Mouse (Mus musculus) heart, postnatal 0 days (tissue): ENCODE measurements around the gene Smarcc1. TPM values are rescaled to one million over a fixed set of nuclear protein-coding genes. Genes with fewer than 3 reads are reported as not detected.

Experiments
- ATAC-seq: fragments of 200-750 bp; cut with Nextera tagmentation; 2 replicates; pipeline ENCODE4 v1.8.0; 2017; ENCODE audit warnings: low read depth, moderate number of reproducible peaks, moderate library complexity; ENCODE audit not compliant: insufficient read depth
- DNase-seq: peaks from one replicate; pipeline ENCODE4 v3.0.0-alpha.2; 2016; ENCODE audit warnings: low spot score
- H3K27ac ChIP-seq: fragments of 300-500 bp; sonication (generic); 2 replicates; pipeline ENCODE4 v1.5.1; 2014; ENCODE audit warnings: low read depth, mild to moderate bottlenecking
- H3K27me3 ChIP-seq: fragments of 300-500 bp; sonication (generic); 2 replicates; pipeline ENCODE4 v1.6.1; 2014; ENCODE audit warnings: low read length, mixed read lengths; ENCODE audit not compliant: control insufficient read depth, insufficient read depth
- H3K36me3 ChIP-seq: fragments of 300-500 bp; sonication (generic); replicated peaks from 2 replicates; pipeline ENCODE4 v1.6.1; 2014; ENCODE audit warnings: low read length, mixed read lengths; ENCODE audit not compliant: control insufficient read depth, insufficient read depth
- H3K4me1 ChIP-seq: fragments of 300-500 bp; sonication (generic); 2 replicates; pipeline ENCODE4 v1.6.1; 2014; ENCODE audit warnings: antibody characterized with exemption; ENCODE audit not compliant: control insufficient read depth, insufficient read depth
- H3K4me2 ChIP-seq: fragments of 300-500 bp; sonication (generic); 2 replicates; pipeline ENCODE4 v1.6.1; 2014; ENCODE audit warnings: low read depth, mild to moderate bottlenecking, low read length, moderate library complexity
- H3K4me3 ChIP-seq: fragments of 300-500 bp; sonication (generic); 2 replicates; pipeline ENCODE4 v1.5.1; 2014; ENCODE audit warnings: low read depth, low read length
- H3K9ac ChIP-seq: fragments of 300-500 bp; sonication (generic); replicated peaks from 2 replicates; pipeline ENCODE4 v1.6.1; 2014; ENCODE audit warnings: low read depth, low read length, mixed read lengths
- H3K9me3 ChIP-seq: fragments of 300-500 bp; sonication (generic); replicated peaks from 2 replicates; pipeline ENCODE4 v1.6.1; 2016; ENCODE audit warnings: low read length; ENCODE audit not compliant: control insufficient read depth
- CTCF ChIP-seq: IDR thresholded peaks from 2 replicates; pipeline ENCODE4 v1.5.1; 2016; ENCODE audit warnings: antibody characterized with exemption, control low read depth, low read depth
- EP300 ChIP-seq: IDR thresholded peaks from 2 replicates; pipeline ENCODE4 v1.6.1; 2016; ENCODE audit warnings: antibody characterized with exemption, low read depth
- WGBS: fragments of 180-500 bp; shearing (Covaris S2); extraction: QIAGEN DNeasy Blood & Tissue Kit; methylation state at CpG from one replicate; pipeline ENCODE4 v1.1.7; 2014; 5-methylcytosine and 5-hydroxymethylcytosine counted together
- polyA plus RNA-seq: library from polyadenylated mRNA; unstranded; fragments of >200 nt; fragmentation: Nextera tagmentation; extraction: Ambion mirVana; gene quantifications from 2 replicates; pipeline ENCODE4 v1.2.1, GENCODE M21; 2015
- total RNA-seq: library from RNA; depleted of rRNA; stranded (reverse); fragments of >200 nt; gene quantifications from 2 replicates; pipeline ENCODE4 v1.2.3, GENCODE M21; 2014; ENCODE audit warnings: low replicate concordance

Gene Smarcc1
- total and polyA plus RNA-seq, 2 experiments from 2014 or later, result 28.3 to 32.3 TPM

DNA sequence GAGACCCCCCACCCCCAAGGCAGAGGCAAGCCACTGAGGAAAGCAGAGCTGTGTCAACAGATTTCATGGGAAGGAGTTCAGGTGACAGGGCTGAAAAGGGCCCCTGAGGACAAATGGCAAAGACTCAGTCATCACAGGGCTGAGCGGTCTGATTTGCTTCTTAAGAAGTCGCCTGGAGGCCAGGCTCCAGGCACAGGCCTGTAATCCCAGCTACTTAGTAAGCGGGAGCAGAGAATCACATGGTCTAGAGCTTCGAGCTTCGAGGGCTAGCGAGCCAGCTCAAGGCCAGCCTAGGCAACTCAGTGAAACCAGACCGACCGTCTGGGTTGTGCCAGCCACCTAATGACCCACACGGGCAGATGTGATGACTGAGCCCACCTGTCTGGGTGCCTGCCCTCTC lies 147.5 kb downstream of the Smarcc1 start:
- Histone ChIP-seq H3K4me3 (no peak overlapping the region), H3K27ac (no peak overlapping the region), H3K9ac (no peak overlapping the region), H3K9me3 (no peaks in the 10 kb centered on the region), H3K4me2 (no peak overlapping the region), H3K4me1 (no peaks in the 10 kb centered on the region), H3K27me3 (no peaks in the 10 kb centered on the region), H3K36me3 (no peaks in the 10 kb centered on the region)
- WGBS, result 73% methylated on average over 9 of the region's 9 CpGs
- no peak for ATAC-seq
- DNase-seq, result no peak
- TF ChIP-seq CTCF, result no peak
- no peak for TF ChIP-seq EP300

DNA sequence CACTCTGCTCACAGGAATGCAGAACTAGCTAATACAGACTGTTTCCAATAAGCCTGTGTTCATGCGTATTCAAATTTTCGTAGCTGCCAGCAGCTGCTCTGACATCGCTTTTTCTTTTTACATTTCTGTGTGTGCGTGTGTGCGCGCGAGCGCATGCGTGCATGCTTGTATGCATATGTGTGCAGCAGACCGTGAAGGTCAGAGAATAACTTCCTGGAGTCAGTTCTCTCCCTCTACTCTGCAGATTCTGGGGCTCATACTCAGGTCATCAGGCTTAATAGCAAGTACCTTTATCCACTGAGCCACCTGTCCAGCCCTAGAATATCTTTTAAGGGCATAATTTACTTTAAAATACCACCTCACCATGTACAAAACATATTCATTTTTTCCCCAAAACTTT lies 150.9 kb downstream of the Smarcc1 start:
- Histone ChIP-seq H3K36me3 (no peaks in the 10 kb centered on the region), H3K27me3 (no peaks in the 10 kb centered on the region), H3K9ac (no peak overlapping the region), H3K27ac (no peak overlapping the region), H3K4me1 (no peaks in the 10 kb centered on the region), H3K9me3 (no peaks in the 10 kb centered on the region), H3K4me2 (no peak overlapping the region), H3K4me3 (no peak overlapping the region)
- WGBS, result 92% methylated on average over 10 of the region's 10 CpGs
- TF ChIP-seq CTCF (no peak), EP300 (no peak)
- ATAC-seq, result no peak
- no peak for DNase-seq

DNA sequence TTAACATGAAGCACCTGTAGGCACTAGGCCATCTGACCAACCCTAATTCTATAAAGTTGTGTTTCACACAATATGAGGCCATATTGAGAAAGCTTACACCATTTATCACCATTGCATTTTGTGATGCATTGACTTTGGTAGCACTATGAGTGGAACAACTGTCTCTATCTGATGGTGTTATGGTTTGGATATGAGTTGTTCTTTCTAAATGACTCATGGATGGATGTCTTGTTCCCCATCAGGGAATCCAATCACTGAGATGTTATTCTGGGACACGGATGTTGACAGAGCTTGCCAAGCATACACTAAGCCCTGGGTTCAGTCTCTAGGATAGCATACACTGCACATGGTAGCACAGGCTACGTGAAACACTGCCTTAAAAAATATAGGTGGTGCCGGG lies 154.8 kb downstream of the Smarcc1 start:
- H3K27me3 ChIP-seq, result no peaks in the 10 kb centered on the region
- ATAC-seq (no peak), DNase-seq (no peak)
- H3K36me3 ChIP-seq, result no peaks in the 10 kb centered on the region
- no peak overlapping the region for H3K9ac ChIP-seq
- H3K27ac ChIP-seq, result no peak overlapping the region
- 82% methylated on average over 3 of the region's 3 CpGs for WGBS
- no peaks in the 10 kb centered on the region for H3K4me1 ChIP-seq
- H3K9me3 ChIP-seq, result no peaks in the 10 kb centered on the region
- H3K4me3 ChIP-seq, result no peak overlapping the region
- no peak overlapping the region for H3K4me2 ChIP-seq
- no peak for TF ChIP-seq EP300
- TF ChIP-seq CTCF, result no peak

DNA sequence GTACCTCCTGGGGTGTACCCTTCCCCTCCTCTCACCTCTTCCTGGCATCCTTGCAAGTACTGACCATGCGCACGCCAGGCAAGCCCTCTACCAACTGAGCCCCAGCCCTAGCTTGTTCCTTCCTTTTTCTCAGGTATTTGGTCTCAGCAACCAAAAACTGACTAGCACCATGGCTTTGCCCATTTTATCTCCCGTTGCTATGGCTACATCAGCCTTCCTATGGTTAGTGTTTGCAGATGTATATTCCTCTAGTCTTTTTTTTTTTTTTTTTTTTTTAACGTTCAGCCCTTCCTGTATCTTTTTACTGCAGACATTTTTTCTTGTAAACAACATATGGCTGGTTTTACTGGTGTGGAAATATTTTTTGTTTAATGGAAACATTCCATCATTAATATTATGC lies 156.0 kb downstream of the Smarcc1 start:
- Histone ChIP-seq H3K4me1 (no peaks in the 10 kb centered on the region), H3K27me3 (no peaks in the 10 kb centered on the region), H3K9me3 (no peaks in the 10 kb centered on the region), H3K36me3 (no peaks in the 10 kb centered on the region), H3K4me3 (no peak overlapping the region), H3K27ac (no peak overlapping the region), H3K9ac (no peak overlapping the region), H3K4me2 (no peak overlapping the region)
- TF ChIP-seq EP300 (no peak), CTCF (no peak)
- DNase-seq, result no peak
- ATAC-seq, result no peak
- WGBS, result 70% methylated on average over 4 of the region's 4 CpGs

DNA sequence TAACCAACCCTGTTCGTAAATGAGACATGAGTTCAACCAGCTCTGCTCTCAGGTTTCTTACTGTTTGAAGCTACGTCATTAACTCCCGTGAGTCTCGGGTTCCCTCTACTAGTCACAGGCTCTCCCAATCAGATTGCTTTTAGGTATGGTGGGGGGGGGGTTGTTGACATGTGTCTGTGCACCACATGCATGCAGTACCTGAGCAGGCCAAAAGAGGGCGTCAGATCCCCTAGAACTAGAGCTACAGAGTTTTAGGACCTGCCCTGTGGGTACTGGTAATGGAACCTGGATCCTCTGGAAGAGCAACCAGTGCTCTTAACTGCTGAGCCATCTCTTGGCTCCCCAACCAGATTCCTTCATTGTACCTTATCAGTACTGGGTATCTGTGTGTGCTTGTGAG lies 158.4 kb downstream of the Smarcc1 start:
- WGBS, result 73% methylated on average over 5 of the region's 5 CpGs

DNA sequence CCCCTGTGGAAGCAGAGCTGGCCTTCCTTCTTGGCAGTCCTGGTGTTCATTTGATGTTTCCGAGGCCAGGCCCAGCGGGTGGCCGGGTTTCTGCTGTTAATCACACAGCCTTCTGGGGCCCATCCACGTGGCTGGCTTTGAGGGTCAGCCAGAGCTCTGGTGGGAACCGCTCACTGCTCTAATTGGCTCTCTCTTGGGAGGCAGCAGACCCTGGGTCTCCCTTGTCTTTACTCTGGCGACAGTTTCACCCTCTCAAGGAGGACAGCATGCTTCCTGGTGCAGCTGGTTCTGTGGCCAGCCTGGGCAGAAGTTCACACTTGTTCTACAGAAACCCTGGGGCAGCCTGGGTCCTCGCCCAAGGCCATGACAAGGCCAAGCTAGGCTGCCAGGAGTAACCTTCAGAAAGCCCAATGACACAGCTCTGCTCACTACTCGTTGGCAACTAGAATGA lies 159.9 kb downstream of the Smarcc1 start:
- no peaks in the 10 kb centered on the region for H3K27me3 ChIP-seq
- no peaks in the 10 kb centered on the region for H3K9me3 ChIP-seq
- TF ChIP-seq CTCF, result no peak
- no peak for TF ChIP-seq EP300
- no peak overlapping the region for H3K4me2 ChIP-seq
- no peak overlapping the region for H3K4me3 ChIP-seq
- 56% methylated on average over 8 of the region's 8 CpGs for WGBS
- H3K36me3 ChIP-seq, result no peaks in the 10 kb centered on the region
- H3K4me1 ChIP-seq, result no peaks in the 10 kb centered on the region
- no peak for DNase-seq
- ATAC-seq, result no peak
- no peak overlapping the region for H3K27ac ChIP-seq
- H3K9ac ChIP-seq, result no peak overlapping the region

More for the DNA sequence above, 158.4 kb downstream of the Smarcc1 start:
- Histone ChIP-seq H3K4me3 (no peak overlapping the region), H3K4me2 (no peak overlapping the region), H3K27me3 (no peaks in the 10 kb centered on the region), H3K27ac (no peak overlapping the region), H3K36me3 (no peaks in the 10 kb centered on the region), H3K4me1 (no peaks in the 10 kb centered on the region), H3K9me3 (no peaks in the 10 kb centered on the region), H3K9ac (no peak overlapping the region)
- TF ChIP-seq CTCF (no peak; the same call in 1 of the 2 replicates), EP300 (no peak)
- ATAC-seq (no peak), DNase-seq (no peak)
